Mouse (Mus musculus) hindbrain, embryonic 15.5 days (tissue): ENCODE data around the gene Mpc2. TPM values are rescaled to one million over a fixed set of nuclear protein-coding genes. Genes with fewer than 3 reads are reported as not detected.
A peak's percentile ranks its signal among the peaks of the same experiment; 100 is the strongest.

ENCODE experiments used
- ATAC-seq: fragments of 200-750 bp; cut with Nextera tagmentation; 2 replicates; pipeline ENCODE4 v1.8.0; 2017; ENCODE audit warnings: low read depth, moderate number of reproducible peaks, moderate TSS enrichment; ENCODE audit not compliant: low FRiP score
- H3K27ac ChIP-seq: fragments of 300-500 bp; sonication (generic); replicated peaks from 2 replicates; pipeline ENCODE4 v1.5.1; 2015; ENCODE audit warnings: mild to moderate bottlenecking, inconsistent platforms
- H3K27me3 ChIP-seq: fragments of 300-500 bp; sonication (generic); 2 replicates; pipeline ENCODE4 v1.6.1; 2015; ENCODE audit warnings: control low read depth, inconsistent platforms
- H3K36me3 ChIP-seq: fragments of 300-500 bp; sonication (generic); 2 replicates; pipeline ENCODE4 v1.6.1; 2015; ENCODE audit warnings: control low read depth, inconsistent platforms
- H3K4me1 ChIP-seq: fragments of 300-500 bp; sonication (generic); replicated peaks from 2 replicates; pipeline ENCODE4 v1.6.1; 2015; ENCODE audit warnings: control low read depth, inconsistent platforms
- H3K4me2 ChIP-seq: fragments of 300-500 bp; sonication (generic); 2 replicates; pipeline ENCODE4 v1.6.1; 2015; ENCODE audit warnings: moderate library complexity, mild to moderate bottlenecking, inconsistent platforms
- H3K4me3 ChIP-seq: fragments of 300-500 bp; sonication (generic); 2 replicates; pipeline ENCODE4 v1.5.1; 2015; ENCODE audit warnings: mild to moderate bottlenecking, inconsistent platforms
- H3K9ac ChIP-seq: fragments of 300-500 bp; sonication (generic); 2 replicates; pipeline ENCODE4 v1.6.1; 2015; ENCODE audit warnings: inconsistent platforms
- H3K9me3 ChIP-seq: fragments of 300-500 bp; sonication (generic); 2 replicates; pipeline ENCODE4 v1.6.1; 2016; ENCODE audit warnings: control low read depth, inconsistent platforms
- WGBS: fragments of 180-500 bp; shearing (Covaris S2); methylation state at CpG from one replicate; pipeline ENCODE4 v1.1.7; 2015; 5-methylcytosine and 5-hydroxymethylcytosine counted together
- polyA plus RNA-seq: library from polyadenylated mRNA; unstranded; fragments of >200 nt; fragmentation: Nextera tagmentation; extraction: Ambion mirVana; gene quantifications from 2 replicates; pipeline ENCODE4 v1.2.1, GENCODE M21; 2015

Mpc2 gene
- 202 and 223 TPM in 2 replicates for polyA plus RNA-seq

GRCm38 (mm10) chr1:165460360-165460800 is at the start of gene Mpc2, which contains the start of gene Dcaf6:
Gene Mpc2 (plus strand): TSS chr1:165460637.
Gene Dcaf6 (minus strand): TSS chr1:165460475.
- no peaks in the 10 kb centered on the region for H3K9me3 ChIP-seq
- 0% methylated on average over 23 of the region's 37 CpGs for WGBS
- H3K27ac ChIP-seq, result peak within 1 kb of the TSS; percentile 95
- peak within 1 kb of the TSS; percentile 94 for H3K4me2 ChIP-seq
- peak; percentile 95 for ATAC-seq
- H3K4me3 ChIP-seq, result peak within 1 kb of the TSS; percentile 99
- H3K9ac ChIP-seq, result peak within 1 kb of the TSS; percentile 89
- H3K27me3 ChIP-seq, result no peaks in the 10 kb centered on the region
- H3K36me3 ChIP-seq, result no peaks in the 10 kb centered on the region
- H3K4me1 ChIP-seq, result peaks cover 29% of the 10 kb centered on the region

GRCm38 (mm10) chr1:165421357-165421915 is 39.0 kb upstream of the Mpc2 start:
- Histone ChIP-seq H3K9me3 (no peaks in the 10 kb centered on the region), H3K4me1 (no peaks in the 10 kb centered on the region), H3K4me2 (no peak overlapping the region), H3K4me3 (no peak overlapping the region), H3K27ac (no peak overlapping the region), H3K36me3 (peaks cover 3% of the 10 kb centered on the region; the same call in 1 of the 2 replicates), H3K9ac (no peak overlapping the region), H3K27me3 (no peaks in the 10 kb centered on the region)
- WGBS, result 81% methylated on average over 7 of the region's 7 CpGs
- ATAC-seq, result no peak

- no peak for ATAC-seq
- no peak overlapping the region for H3K4me2 ChIP-seq
- H3K4me3 ChIP-seq, result no peak overlapping the region
- no peaks in the 10 kb centered on the region for H3K9me3 ChIP-seq
- WGBS, result 94% methylated on average over 2 of the region's 2 CpGs
- no peak overlapping the region for H3K9ac ChIP-seq
- H3K36me3 ChIP-seq, result no peaks in the 10 kb centered on the region
- H3K27me3 ChIP-seq, result no peaks in the 10 kb centered on the region
- no peaks in the 10 kb centered on the region for H3K4me1 ChIP-seq
- H3K27ac ChIP-seq, result no peak overlapping the region
Observed at GRCm38 (mm10) chr1:165426254-165426653, 34.2 kb upstream of the Mpc2 start.

- H3K27me3 ChIP-seq, result no peaks in the 10 kb centered on the region
- H3K9ac ChIP-seq, result no peak overlapping the region
- ATAC-seq, result no peak
- H3K27ac ChIP-seq, result no peak overlapping the region
- H3K4me2 ChIP-seq, result no peak overlapping the region
- H3K9me3 ChIP-seq, result 0 out of 2 replicates have a peak, but pooled peaks cover 3% of the 10 kb centered on the region
- H3K4me3 ChIP-seq, result no peak overlapping the region
- no peaks in the 10 kb centered on the region for H3K4me1 ChIP-seq
- no peaks in the 10 kb centered on the region for H3K36me3 ChIP-seq
- 87% methylated on average over 1 of the region's 1 CpGs for whole genome bisulfite sequencing
Observed at GRCm38 (mm10) chr1:165432883-165433282, 27.6 kb upstream of the Mpc2 start.

GRCm38 (mm10) chr1:165438289-165439021 is 22.0 kb upstream of the Mpc2 start:
- no peaks in the 10 kb centered on the region for H3K4me1 ChIP-seq
- H3K9ac ChIP-seq, result no peak overlapping the region
- no peaks in the 10 kb centered on the region for H3K27me3 ChIP-seq
- H3K9me3 ChIP-seq, result 0 out of 2 replicates have a peak, but pooled peaks cover 3% of the 10 kb centered on the region
- H3K4me2 ChIP-seq, result no peak overlapping the region
- H3K27ac ChIP-seq, result no peak overlapping the region
- H3K4me3 ChIP-seq, result no peak overlapping the region
- WGBS, result 90% methylated on average over 1 of the region's 1 CpGs
- ATAC-seq, result no peak
- H3K36me3 ChIP-seq, result no peaks in the 10 kb centered on the region

GRCm38 (mm10) chr1:165440788-165441187 is 19.6 kb upstream of the Mpc2 start:
- H3K4me2 ChIP-seq, result no peak overlapping the region
- H3K9me3 ChIP-seq, result no peaks in the 10 kb centered on the region
- no peak overlapping the region for H3K27ac ChIP-seq
- 87% methylated on average over 3 of the region's 3 CpGs for WGBS
- no peak for ATAC-seq
- H3K27me3 ChIP-seq, result no peaks in the 10 kb centered on the region
- no peak overlapping the region for H3K9ac ChIP-seq
- no peaks in the 10 kb centered on the region for H3K36me3 ChIP-seq
- H3K4me3 ChIP-seq, result no peak overlapping the region
- H3K4me1 ChIP-seq, result no peaks in the 10 kb centered on the region

- Histone ChIP-seq H3K4me3 (no peak overlapping the region), H3K4me1 (no peaks in the 10 kb centered on the region), H3K27ac (no peak overlapping the region), H3K4me2 (no peak overlapping the region), H3K36me3 (no peaks in the 10 kb centered on the region), H3K9ac (no peak overlapping the region), H3K9me3 (no peaks in the 10 kb centered on the region), H3K27me3 (no peaks in the 10 kb centered on the region)
- ATAC-seq, result no peak
Observed at GRCm38 (mm10) chr1:165441201-165441600, 19.2 kb upstream of the Mpc2 start.

- H3K4me3 ChIP-seq, result no peak overlapping the region
- H3K9me3 ChIP-seq, result no peaks in the 10 kb centered on the region
- no peak overlapping the region for H3K4me2 ChIP-seq
- H3K27ac ChIP-seq, result no peak overlapping the region
- 84% methylated on average over 3 of the region's 3 CpGs for WGBS
- no peaks in the 10 kb centered on the region for H3K27me3 ChIP-seq
- no peaks in the 10 kb centered on the region for H3K36me3 ChIP-seq
- ATAC-seq, result no peak
- H3K9ac ChIP-seq, result no peak overlapping the region
- no peaks in the 10 kb centered on the region for H3K4me1 ChIP-seq
Observed at GRCm38 (mm10) chr1:165441719-165442118, 18.7 kb upstream of the Mpc2 start.

- ATAC-seq, result no peak
- H3K36me3 ChIP-seq, result no peaks in the 10 kb centered on the region
- no peaks in the 10 kb centered on the region for H3K27me3 ChIP-seq
- peak overlapping the region; percentile 89 for H3K9ac ChIP-seq
- H3K4me1 ChIP-seq, result peaks cover 29% of the 10 kb centered on the region
- peak overlapping the region; percentile 95; the same call in 1 of the 2 replicates for H3K27ac ChIP-seq
- 21% methylated on average over 7 of the region's 7 CpGs for WGBS
- H3K4me2 ChIP-seq, result peak overlapping the region; percentile 94
- H3K4me3 ChIP-seq, result peak overlapping the region; percentile 99
- H3K9me3 ChIP-seq, result no peaks in the 10 kb centered on the region
Observed at GRCm38 (mm10) chr1:165459041-165459502, 1.4 kb upstream of the Mpc2 start.

GRCm38 (mm10) chr1:165459503-165460181 is 795 bp upstream of the Mpc2 start:
- peak overlapping the region; percentile 89 for H3K9ac ChIP-seq
- ATAC-seq, result no peak
- WGBS, result 0% methylated on average over 48 of the region's 60 CpGs
- no peaks in the 10 kb centered on the region for H3K27me3 ChIP-seq
- peaks cover 29% of the 10 kb centered on the region for H3K4me1 ChIP-seq
- no peaks in the 10 kb centered on the region for H3K36me3 ChIP-seq
- no peaks in the 10 kb centered on the region for H3K9me3 ChIP-seq
- peak overlapping the region; percentile 99 for H3K4me3 ChIP-seq
- peak overlapping the region; percentile 94 for H3K4me2 ChIP-seq
- H3K27ac ChIP-seq, result peak overlapping the region; percentile 95

GRCm38 (mm10) chr1:165460801-165461377 is 452 bp downstream of the Mpc2 start:
- Histone ChIP-seq H3K4me3 (peak overlapping the region; percentile 99), H3K27ac (peak overlapping the region; percentile 95), H3K36me3 (no peaks in the 10 kb centered on the region), H3K4me2 (peak overlapping the region; percentile 94), H3K9ac (peak overlapping the region; percentile 89), H3K27me3 (no peaks in the 10 kb centered on the region), H3K9me3 (no peaks in the 10 kb centered on the region), H3K4me1 (peaks cover 29% of the 10 kb centered on the region)
- WGBS, result under 1% methylated on average over 40 of the region's 41 CpGs
- ATAC-seq, result peak; percentile 98
